Mouse (Mus musculus): ENCODE results near the gene Vangl2.
"Not testable (repeated sequence)": the region's sequence is repeated elsewhere in the genome, so short reads cannot be mapped to it uniquely, and the experiment has no call there.

Vangl2 gene

DNA sequence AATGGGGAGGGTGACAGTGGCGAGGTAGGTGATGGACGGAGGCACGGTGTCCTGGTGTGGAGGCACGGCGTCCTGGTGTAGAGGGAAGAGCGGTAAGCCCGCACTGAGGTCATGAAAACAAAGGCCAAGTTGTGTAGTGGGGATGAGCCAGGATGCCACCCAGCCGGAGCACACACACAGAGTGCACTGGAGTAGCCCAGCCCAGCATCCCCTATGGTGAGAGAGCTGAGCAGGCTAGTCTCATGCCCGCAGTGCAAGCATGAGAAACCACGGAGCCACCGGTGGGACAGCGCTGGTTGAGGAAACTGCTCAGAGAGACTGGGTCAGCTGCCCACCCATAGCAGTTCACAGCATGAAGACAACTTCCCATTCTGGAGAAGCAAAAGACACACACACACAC lies 26.6 kb downstream of the Vangl2 start:
- DNase-seq (ENCODE audit: low spot score), result no peak

DNA sequence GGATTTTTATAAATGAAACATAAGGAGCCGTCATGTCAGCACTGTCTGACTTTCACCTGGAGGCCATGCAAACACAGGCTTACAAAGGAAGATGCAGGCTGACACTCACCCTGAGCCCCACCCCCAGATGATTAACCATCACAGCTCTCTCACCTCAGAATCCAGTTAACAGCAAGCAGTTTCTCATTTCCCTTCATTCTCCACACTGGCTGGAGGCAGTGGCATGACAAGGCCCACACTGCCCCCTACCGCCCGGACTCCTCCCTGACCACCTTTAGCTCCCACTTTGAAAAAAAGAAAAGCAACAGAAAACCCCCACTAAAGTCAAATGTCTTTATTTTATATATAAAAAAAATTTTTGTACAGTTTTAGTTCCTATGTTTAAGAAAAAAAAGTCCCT lies 27.6 kb downstream of the Vangl2 start:
- peak; percentile 67 for DNase-seq (ENCODE audit: low spot score)

- no peak for DNase-seq (ENCODE audit: low spot score)
Observed at GRCm38 (mm10) chr1:171998820-171999597, 29.2 kb downstream of the Vangl2 start.

GRCm38 (mm10) chr1:171996701-171997100 lies 31.5 kb downstream of the Vangl2 start:
- DNase-seq (ENCODE audit: low spot score), result no peak

- DNase-seq (ENCODE audit: low spot score), result no peak
Observed at GRCm38 (mm10) chr1:171994918-171995715, 33.1 kb downstream of the Vangl2 start.

GRCm38 (mm10) chr1:171994501-171994900 lies 33.7 kb downstream of the Vangl2 start:
- DNase-seq (ENCODE audit: low spot score), result no peak

DNA sequence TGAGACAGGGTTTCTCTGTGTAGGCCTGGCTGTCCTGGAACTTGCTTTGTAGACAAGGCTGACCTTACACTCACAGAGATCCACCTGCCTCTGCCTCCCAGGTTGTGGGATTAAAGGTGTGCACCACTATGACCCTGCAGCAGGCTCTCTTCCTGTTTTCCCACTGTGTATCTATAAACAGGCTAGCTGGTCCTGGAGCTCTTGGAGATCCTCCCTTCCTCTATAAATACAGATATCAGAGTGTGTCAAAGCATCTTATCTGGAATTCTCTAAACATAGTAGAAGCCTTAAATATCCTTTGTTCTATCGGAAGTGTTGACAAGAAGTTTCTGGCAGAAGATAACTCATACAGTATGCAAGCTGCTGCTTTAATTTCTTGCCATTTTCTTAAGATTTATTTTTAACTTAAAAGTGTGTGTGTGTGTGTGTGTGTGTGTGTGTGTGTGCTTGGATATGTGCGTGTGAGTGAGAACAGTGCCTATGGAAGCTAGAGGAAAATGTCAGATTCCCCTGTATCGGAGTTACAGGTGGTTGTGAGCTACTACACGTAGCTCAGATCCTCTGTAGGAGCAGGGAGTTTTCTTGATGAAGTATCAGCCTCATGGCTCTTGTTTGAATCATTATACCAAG lies 35.2 kb downstream of the Vangl2 start:
- DNase-seq (ENCODE audit: low spot score), result no peak

- DNase-seq (ENCODE audit: low spot score), result no peak
Observed at GRCm38 (mm10) chr1:171991883-171992282, 36.4 kb downstream of the Vangl2 start.

DNA sequence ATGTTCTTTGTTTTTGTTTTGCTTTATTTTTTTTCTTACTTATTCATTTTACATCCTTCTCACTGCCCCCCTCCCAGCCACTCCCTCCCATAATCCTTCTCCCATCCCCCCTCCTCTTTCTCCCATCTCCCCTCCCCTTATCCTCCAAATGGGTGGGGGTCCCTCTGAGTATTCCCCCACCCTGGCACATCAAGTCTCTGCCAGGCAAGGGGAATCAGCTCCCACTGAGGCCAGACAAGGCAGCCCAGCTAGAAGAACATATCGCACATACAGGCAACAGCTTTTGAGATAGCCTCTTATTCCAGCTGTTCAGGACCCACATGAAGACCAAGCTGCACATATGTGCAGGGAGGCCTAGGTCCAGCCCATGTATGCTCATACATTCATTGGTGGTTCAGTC lies 44.1 kb downstream of the Vangl2 start:
- no peak for DNase-seq (ENCODE audit: low spot score)

GRCm38 (mm10) chr1:171983372-171984001 lies 44.8 kb downstream of the Vangl2 start:
- DNase-seq (ENCODE audit: low spot score), result no peak

DNA sequence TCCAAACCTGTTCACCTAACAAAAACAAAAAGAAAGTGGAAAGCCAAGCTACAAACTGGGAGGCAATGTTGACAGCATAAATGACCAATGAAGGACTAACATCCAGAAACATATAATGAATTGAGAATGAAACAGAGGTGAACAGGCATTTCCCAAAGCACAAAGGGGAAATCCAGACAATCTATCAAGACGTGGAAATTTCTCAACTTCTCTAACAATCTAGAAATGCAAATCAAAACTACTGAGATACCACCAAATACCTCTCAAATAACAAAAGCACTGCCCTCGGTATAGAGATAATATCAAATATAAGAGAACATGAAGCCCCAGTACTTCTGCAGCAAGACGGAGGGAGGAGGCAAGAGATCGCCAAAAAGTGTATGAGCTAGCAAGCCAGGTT lies 45.5 kb downstream of the Vangl2 start:
- no peak for DNase-seq (ENCODE audit: low spot score)

GRCm38 (mm10) chr1:171982170-171982569 lies 46.1 kb downstream of the Vangl2 start:
- DNase-seq (ENCODE audit: low spot score), result no peak

- DNase-seq (ENCODE audit: low spot score), result peak; percentile 16
Observed at GRCm38 (mm10) chr1:171979969-171980730, 48.1 kb downstream of the Vangl2 start.

DNA sequence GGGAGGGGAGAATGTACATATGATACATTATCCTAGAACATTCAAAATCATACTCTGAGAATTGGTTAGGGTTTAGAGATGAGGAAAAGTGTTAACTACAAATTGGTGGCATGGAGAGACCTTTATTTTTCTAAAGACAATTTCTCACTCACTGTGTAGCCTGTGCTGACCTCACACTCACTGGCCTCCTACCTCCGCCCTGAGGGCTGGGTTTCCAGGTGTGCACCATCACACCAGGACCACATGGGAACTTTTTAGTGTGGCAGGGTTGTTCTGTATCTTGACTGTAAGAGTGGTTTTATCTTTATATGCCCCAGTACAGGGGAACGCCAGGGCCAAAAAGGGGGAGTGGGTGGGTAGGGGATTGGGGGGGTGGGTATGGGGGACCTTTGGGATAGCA lies 50.4 kb downstream of the Vangl2 start:
- no peak for DNase-seq (ENCODE audit: low spot score)

DNA sequence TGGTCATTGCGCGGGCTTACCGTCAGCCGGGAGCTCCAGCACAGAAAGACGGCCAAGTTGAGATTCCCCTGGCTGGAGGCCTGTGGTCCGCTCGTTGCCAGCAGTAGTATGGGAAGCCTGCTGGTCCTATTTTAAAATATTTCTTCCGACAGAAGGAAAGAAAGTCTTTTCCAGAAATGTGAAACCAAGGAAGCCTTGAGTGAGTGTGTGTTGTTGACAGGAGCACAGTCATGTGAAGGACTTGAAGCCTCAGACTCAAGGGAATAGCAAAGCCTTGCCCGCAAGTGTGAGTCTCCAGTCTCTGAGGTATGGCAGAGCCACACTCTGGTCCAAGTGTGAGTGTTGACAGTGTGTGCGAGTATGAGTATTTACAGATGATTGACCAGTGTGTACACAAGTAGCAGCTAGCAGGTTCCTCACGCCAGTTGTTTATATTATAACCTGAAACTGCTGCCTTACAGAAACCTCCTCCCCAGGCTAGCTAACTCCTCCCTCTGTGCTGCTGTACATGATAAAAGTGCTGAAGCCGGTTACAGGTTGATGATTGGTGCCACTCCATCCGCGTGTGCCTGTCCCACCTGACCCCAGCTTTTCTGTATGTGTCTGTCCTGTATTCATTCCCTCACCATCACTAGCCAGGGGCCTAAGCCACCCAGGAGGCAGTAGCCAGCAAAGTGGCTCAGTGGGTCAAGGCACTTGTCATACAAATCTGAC lies 51.3 kb downstream of the Vangl2 start:
- no peak for DNase-seq (ENCODE audit: low spot score)

DNA sequence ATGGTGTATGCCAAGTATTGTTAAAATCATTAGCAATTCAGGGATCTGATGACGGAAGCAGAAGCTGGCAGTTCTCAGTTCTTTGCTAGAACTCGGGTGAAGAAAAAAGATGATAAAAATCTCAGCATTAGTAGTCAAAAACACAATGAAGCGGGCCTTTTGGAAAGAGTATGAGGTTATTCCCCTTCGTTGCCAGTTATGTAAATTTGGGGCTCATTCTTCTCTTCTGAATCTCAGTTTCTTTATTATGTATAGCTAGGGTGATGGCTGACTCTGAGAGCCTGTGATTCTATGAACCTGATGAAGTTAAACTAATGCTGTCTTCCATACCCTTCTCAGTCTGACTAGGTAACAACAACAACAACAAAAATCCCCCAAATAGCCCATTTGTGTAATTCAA lies 52.4 kb downstream of the Vangl2 start:
- DNase-seq (ENCODE audit: low spot score), result no peak

DNA sequence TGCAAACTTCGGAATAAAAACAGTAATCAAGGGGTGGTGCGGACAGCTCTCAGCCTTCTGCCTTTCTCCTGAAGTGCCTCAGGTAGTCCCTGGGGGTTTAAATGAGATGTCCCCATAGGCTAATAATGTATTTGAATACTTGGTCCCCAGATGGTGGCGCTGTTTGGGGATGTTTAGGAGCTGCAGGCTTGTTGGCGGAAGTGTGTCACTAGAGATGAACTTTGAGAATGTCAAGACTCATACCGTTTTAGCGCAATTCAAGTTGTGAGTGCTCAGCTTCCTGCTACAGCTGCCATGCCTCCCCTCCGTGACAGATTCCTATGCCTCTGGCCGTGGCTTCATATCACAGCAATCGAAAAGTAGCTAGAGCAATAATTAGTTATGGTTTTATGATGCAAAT lies 52.9 kb downstream of the Vangl2 start:
- no peak for DNase-seq (ENCODE audit: low spot score)

- DNase-seq (ENCODE audit: low spot score), result not testable (repeated sequence)
Observed at GRCm38 (mm10) chr1:171974361-171974760, 53.9 kb downstream of the Vangl2 start.

DNA sequence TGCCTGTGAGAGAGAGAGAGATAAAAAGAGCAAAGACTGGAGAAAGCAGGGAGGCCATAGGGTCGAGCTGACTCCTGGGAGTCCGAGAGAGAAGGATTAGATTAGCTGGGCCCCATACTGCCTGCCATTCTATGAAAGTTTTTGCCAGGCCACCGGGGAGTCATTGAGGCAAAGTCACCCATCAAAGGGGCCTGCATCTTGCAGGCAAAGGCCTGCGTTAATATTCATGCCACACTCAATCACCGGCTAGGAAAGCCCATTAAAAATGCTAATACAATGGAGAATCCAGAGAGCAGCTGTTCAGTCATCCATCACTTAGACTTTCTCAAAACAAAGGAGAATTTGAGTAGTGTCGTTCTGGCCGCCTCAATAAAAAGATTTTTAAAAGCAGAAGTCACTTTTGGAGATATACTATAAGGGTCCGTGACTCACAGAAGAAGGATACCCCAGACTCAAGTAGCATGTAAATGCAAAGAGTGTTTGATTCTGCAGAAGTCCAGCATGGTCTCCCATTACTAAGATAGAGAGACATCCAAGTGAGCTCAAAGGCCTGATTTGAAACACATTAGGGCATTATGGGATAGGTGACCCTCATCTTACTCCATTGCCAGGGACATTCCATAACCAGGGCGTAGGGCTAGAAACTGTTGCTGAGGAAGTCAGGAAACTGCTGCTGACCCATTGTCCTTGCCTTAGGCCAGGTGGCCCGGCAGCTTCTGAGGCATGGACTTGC lies 57.2 kb downstream of the Vangl2 start:
- DNase-seq (ENCODE audit: low spot score), result no peak

DNA sequence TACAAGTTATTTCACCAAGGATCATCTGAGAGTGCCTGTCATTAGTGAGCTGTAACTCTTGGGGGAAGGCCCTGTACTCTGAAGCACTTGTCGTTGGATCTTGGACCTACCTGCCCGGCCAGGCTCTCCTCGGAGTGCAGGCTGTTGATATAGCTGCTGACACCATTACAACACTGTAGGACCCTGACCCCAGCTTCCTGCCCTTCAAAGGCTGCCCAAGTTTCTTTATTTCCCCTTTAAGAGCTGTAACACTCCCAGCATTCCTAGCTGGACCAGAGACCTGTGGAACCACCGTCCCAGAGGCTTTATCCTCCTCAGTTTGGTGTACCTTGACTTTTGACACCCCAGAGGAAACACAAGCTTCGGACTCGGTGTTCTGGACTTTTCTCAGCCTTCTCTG lies 59.0 kb downstream of the Vangl2 start:
- no peak for DNase-seq (ENCODE audit: low spot score)

Measured in lung, postnatal 25 days (tissue).